Mouse (Mus musculus) hematopoietic stem cell, adult 5-6 weeks (primary cell): ENCODE measurements at regions not wholly inside any gene's neighbourhood (a gene's known extent, or its start where the extent isn't known, plus 50 kb on each side); places are given as distances from the start of the nearest gene placed in this dataset.
"Not testable (repeated sequence)": the region's sequence is repeated elsewhere in the genome, so short reads cannot be mapped to it uniquely, and the experiment has no call there.

ENCODE experiments used
- ATAC-seq, 2 experiments: fragments of 125-278 bp in 1 of 2; replicated peaks in 1 of 2; 2 replicates each; pipeline ENCODE4 v1.8.0; 2016 to 2017; ENCODE audit warnings: inconsistent platforms in 2 of 2, mild to moderate bottlenecking in 2 of 2, moderate number of reproducible peaks in 2 of 2, low read depth in 1 of 2, moderate TSS enrichment in 1 of 2; ENCODE audit not compliant: low FRiP score in 2 of 2, poor library complexity in 2 of 2, severe bottlenecking in 2 of 2, insufficient read depth in 1 of 2, low TSS enrichment in 1 of 2

DNA sequence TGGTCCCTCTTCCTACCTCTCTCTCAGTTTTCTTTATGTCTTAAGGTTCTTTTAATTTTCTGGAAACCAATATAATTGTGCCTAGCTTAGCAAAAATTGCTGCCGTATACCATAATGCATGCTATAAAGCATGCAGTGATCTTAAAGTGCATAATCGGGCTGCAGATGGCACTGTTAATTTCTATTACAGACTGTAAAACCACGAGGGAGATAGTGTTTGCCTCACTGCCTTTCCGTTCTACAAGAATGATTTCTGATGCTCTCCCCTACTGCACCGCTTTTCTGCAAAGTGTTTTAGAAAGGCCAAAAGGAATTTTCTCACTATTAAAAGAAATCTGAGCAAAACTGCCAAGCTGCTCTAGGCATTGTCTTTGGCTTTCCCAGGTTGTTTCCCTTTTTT lies 357.6 kb downstream of the Tusc1 start:
- ATAC-seq, result no peak

DNA sequence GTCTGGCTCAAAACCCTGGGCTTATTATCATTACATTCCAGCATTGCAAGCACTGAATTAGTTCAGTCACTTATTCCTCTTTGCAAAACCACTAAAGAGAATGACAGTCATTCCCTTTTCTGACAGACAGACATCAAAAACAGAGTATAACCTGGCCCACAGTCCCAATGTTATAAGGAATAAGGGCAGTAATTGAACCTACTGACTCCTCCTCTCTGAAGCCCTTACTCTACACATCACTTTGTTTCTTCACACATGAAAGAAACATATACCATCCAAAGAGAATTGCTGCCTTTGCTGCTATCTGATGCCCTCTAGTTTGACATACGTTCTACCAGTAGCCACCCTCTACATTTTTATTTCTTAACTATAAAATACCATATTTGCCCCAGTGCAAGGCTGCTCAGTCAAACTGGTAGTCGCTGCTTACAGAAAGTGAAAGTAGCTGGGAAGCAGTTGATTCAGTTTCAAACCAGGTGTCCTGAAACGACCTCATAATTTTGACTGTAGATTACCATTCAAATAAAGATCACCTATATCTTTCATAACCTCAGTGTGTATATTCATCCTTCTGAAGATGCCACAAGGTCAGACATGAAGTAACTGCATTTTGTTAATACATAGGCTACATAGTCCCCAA lies 393.1 kb downstream of the Tusc1 start:
- peak; percentile 81 to 86 for ATAC-seq

DNA sequence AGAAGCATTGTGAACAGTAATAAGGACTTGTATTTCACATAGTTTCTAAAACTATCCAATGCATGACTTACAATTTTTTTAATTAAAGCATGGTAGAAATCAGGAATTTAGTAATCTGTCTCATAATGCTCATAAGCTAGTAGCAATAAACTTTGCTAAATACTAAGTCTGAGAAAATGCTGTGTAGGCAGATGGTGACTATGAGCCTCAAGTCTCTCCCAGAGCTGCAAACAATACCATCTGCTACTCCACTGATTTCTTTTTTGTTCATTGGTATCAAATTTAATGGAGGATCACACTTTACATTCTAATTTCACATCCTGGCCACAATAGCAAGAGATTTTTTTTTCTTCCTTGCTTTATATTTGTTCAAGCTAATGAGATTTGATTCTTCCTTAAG lies 404.0 kb downstream of the Tusc1 start:
- no peak for ATAC-seq

DNA sequence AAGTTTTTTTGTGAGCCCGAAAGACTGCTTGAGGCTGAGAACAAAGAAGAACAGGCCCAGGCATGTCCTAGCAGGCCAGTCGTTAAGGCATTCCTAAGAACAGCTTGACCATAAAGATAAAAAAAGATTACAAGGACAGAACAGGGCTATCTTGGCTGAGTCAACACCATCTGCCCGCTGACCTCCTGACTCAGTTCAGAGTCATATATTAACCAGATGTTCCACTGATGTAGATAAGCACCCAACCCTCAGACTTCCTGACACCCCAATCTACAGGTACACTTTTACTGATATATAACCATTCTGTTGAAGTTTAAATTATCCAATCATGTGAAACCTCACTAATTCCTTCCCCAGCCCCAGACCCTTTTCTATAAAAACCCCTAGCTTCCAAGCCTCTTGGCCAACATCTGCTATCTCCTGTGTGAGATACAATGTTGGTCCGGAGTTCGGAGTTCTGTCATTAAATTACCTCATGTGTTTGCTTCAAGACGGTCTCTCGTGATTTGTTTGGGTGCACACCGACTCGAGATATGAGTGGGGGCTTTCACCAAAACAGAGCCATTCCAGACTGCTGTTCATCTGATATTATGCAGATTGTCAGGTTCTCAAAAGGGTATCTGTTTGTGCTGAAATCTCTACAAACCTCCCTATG lies 413.8 kb downstream of the Tusc1 start:
- no peak for ATAC-seq

DNA sequence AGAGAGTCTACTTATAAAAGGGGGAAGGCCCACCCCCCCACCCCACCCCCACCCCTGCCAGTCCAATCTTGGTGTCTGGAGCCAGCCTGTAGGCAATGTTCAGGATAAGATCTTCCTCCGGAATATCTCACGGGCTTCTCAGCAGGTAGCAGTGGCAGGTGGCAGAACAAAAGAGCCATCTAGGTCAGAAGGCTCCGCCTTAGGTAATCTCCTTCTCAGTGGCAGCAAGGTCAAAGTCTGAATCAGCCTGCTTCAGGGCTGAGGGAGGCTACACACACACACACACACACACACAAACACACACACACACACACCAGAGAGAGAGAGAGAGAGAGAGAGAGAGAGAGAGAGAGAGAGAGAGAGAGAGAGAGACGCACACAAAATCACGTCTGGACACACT lies 431.8 kb downstream of the Tusc1 start:
- not testable (repeated sequence) for ATAC-seq
